Comparison of ENCODE assay signal across 8 mouse cellular contexts in genomic region chr11:52333616-52334015, GRCm38 (mm10). TPM values are rescaled to one million over a fixed set of nuclear protein-coding genes. Genes with fewer than 3 reads are reported as not detected.
DNase-seq lines count a peak whose midpoint lies in the region; ATAC-seq lines count a peak whose summit lies in the region.

No protein-coding gene starts in this region.

- no peaks in the 10 kb centered on the region for H3K9me3 ChIP-seq in hindbrain, embryonic 16.5 days (ENCODE audit: control insufficient read depth, low read length)
- no peaks in the 10 kb centered on the region for H3K9me3 ChIP-seq in hindbrain, embryonic 10.5 days
- H3K9me3 ChIP-seq in forebrain, embryonic 14.5 days (replicated peaks; ENCODE audit: control insufficient read depth, low read length) = no peaks in the 10 kb centered on the region

- 68% methylated on average over 13 of the region's 13 CpGs for WGBS in hindbrain, embryonic 16.5 days
- WGBS in hindbrain, embryonic 10.5 days = 90% methylated on average over 13 of the region's 13 CpGs
- WGBS in forebrain, embryonic 14.5 days = 71% methylated on average over 13 of the region's 13 CpGs

- H3K4me1 ChIP-seq in hindbrain, embryonic 16.5 days (ENCODE audit: control insufficient read depth, insufficient read depth, low read depth, low read length) = peaks cover 9% of the 10 kb centered on the region
- H3K4me1 ChIP-seq in hindbrain, embryonic 10.5 days (replicated peaks) = peaks cover 5% of the 10 kb centered on the region
- peaks cover 5% of the 10 kb centered on the region for H3K4me1 ChIP-seq in forebrain, embryonic 14.5 days (ENCODE audit: control insufficient read depth, insufficient read depth, low read length)

- no peak overlapping the region for H3K9ac ChIP-seq in hindbrain, embryonic 16.5 days (ENCODE audit: low read depth, low read length)
- H3K9ac ChIP-seq in forebrain, embryonic 14.5 days (ENCODE audit: low read length) = no peak overlapping the region

- no peak overlapping the region for H3K4me3 ChIP-seq in hindbrain, embryonic 16.5 days (ENCODE audit: low read length)
- H3K4me3 ChIP-seq in hindbrain, embryonic 10.5 days = no peak overlapping the region
- no peak overlapping the region for H3K4me3 ChIP-seq in forebrain, embryonic 14.5 days (ENCODE audit: low read depth, low read length)

- DNase-seq in hindbrain, embryonic 10.5 days (ENCODE audit: low spot score) = no peak
- peak; percentile 92 to 96 for DNase-seq in adrenal gland, adult (ENCODE audit: inconsistent age in 2 of 2, low spot score in 1 of 2)
- peak; percentile 63 for DNase-seq in forebrain, embryonic 14.5 days (ENCODE audit: low spot score)
- DNase-seq in kidney, postnatal 14 days = peak; percentile 43
- DNase-seq in ovary, postnatal 36 days (ENCODE audit: low spot score) = peak; percentile 44
- no peak for DNase-seq in natural killer cell, adult 2 months (ENCODE audit: low spot score in 2 of 2)
- DNase-seq in yolk sac, embryonic 10.5 days (ENCODE audit: low spot score) = no peak

- H3K4me2 ChIP-seq in hindbrain, embryonic 16.5 days (ENCODE audit: low read length) = no peak overlapping the region
- H3K4me2 ChIP-seq in forebrain, embryonic 14.5 days (ENCODE audit: low read length) = no peak overlapping the region

- H3K36me3 ChIP-seq in hindbrain, embryonic 16.5 days (ENCODE audit: control insufficient read depth, insufficient read depth, low read length) = no peaks in the 10 kb centered on the region
- H3K36me3 ChIP-seq in hindbrain, embryonic 10.5 days = no peaks in the 10 kb centered on the region
- no peaks in the 10 kb centered on the region for H3K36me3 ChIP-seq in forebrain, embryonic 14.5 days (ENCODE audit: control insufficient read depth, insufficient read depth, low read length)

- peak overlapping the region; percentile 26; the same call in 1 of the 2 replicates for H3K27ac ChIP-seq in hindbrain, embryonic 16.5 days (ENCODE audit: low read depth, low read length)
- no peak overlapping the region for H3K27ac ChIP-seq in hindbrain, embryonic 10.5 days
- H3K27ac ChIP-seq in forebrain, embryonic 14.5 days (ENCODE audit: low read depth, low read length) = peak overlapping the region; percentile 50; the same call in 1 of the 2 replicates

- H3K27me3 ChIP-seq in hindbrain, embryonic 16.5 days (replicated peaks; ENCODE audit: control insufficient read depth, insufficient read depth, low read length) = no peaks in the 10 kb centered on the region
- H3K27me3 ChIP-seq in hindbrain, embryonic 10.5 days (ENCODE audit: insufficient read depth, poor library complexity, severe bottlenecking) = no peaks in the 10 kb centered on the region
- H3K27me3 ChIP-seq in forebrain, embryonic 14.5 days (replicated peaks; ENCODE audit: control insufficient read depth, insufficient read depth, low read length) = no peaks in the 10 kb centered on the region

- ATAC-seq in hindbrain, embryonic 16.5 days = peak; percentile 95
- ATAC-seq in forebrain, embryonic 14.5 days = peak; percentile 47; the same call in 1 of the 2 replicates

RNA-seq across cellular contexts. Expression of gene Vdac1, which starts 27.0 kb away (rescaled TPM):
- polyA plus RNA-seq in hindbrain, embryonic 16.5 days (2015; fragmentation: Nextera tagmentation; extraction: Ambion mirVana) = 411 and 440 TPM in 2 replicates
- 222 and 241 TPM in 2 replicates for polyA plus RNA-seq in hindbrain, embryonic 10.5 days (2016; fragmentation: Nextera tagmentation; extraction: Ambion mirVana)
- polyA plus RNA-seq in forebrain, embryonic 14.5 days (2014; fragmentation: Nextera tagmentation; extraction: Ambion mirVana) = 250 and 280 TPM in 2 replicates

RNA-seq across cellular contexts. Expression of gene Tcf7, which starts 50.8 kb away (rescaled TPM):
- polyA plus RNA-seq in hindbrain, embryonic 16.5 days (2015; fragmentation: Nextera tagmentation; extraction: Ambion mirVana) = 1.2 and 3.1 TPM in 2 replicates
- polyA plus RNA-seq in hindbrain, embryonic 10.5 days (2016; fragmentation: Nextera tagmentation; extraction: Ambion mirVana) = 9.3 and 10.8 TPM in 2 replicates
- polyA plus RNA-seq in forebrain, embryonic 14.5 days (2014; fragmentation: Nextera tagmentation; extraction: Ambion mirVana) = 2.6 and 4.0 TPM in 2 replicates

Comparison
In these comparisons a context has a peak if more than half of its experiments do, and no peak if none do; other contexts are left out.
1. DNase-seq: peak in adrenal gland, adult (2 of 2), forebrain, embryonic 14.5 days (single experiment), kidney, postnatal 14 days (single experiment) and ovary, postnatal 36 days (single experiment); none in hindbrain, embryonic 10.5 days (single experiment), natural killer cell, adult 2 months (0 of 2) and yolk sac, embryonic 10.5 days (single experiment).